Mouse (Mus musculus) heart, embryonic 10.5 days (tissue): ENCODE measurements around the gene Itgb1bp2. TPM values are rescaled to one million over a fixed set of nuclear protein-coding genes. Genes with fewer than 3 reads are reported as not detected.
"Not testable (repeated sequence)": the region's sequence is repeated elsewhere in the genome, so short reads cannot be mapped to it uniquely, and the experiment has no call there.

Experiments
- DNase-seq: peaks from one replicate; pipeline ENCODE4 v3.0.0-alpha.2; 2017; ENCODE audit warnings: low spot score
- H3K27ac ChIP-seq: fragments of 300-500 bp; sonication (generic); 2 replicates; pipeline ENCODE4 v1.5.1; 2016; ENCODE audit warnings: mild to moderate bottlenecking
- H3K27me3 ChIP-seq: fragments of 300-500 bp; sonication (generic); 2 replicates; pipeline ENCODE4 v1.6.1; 2016; ENCODE audit warnings: mild to moderate bottlenecking; ENCODE audit not compliant: poor library complexity, insufficient read depth, severe bottlenecking
- H3K36me3 ChIP-seq: fragments of 300-500 bp; sonication (generic); 2 replicates; pipeline ENCODE4 v1.6.1; 2016; ENCODE audit warnings: mild to moderate bottlenecking, moderate library complexity
- H3K4me1 ChIP-seq: fragments of 300-500 bp; sonication (generic); 2 replicates; pipeline ENCODE4 v1.6.1; 2016; ENCODE audit warnings: mild to moderate bottlenecking
- H3K4me3 ChIP-seq: fragments of 300-500 bp; sonication (generic); 2 replicates; pipeline ENCODE4 v1.5.1; 2016; ENCODE audit warnings: mild to moderate bottlenecking, moderate library complexity
- H3K9me3 ChIP-seq: fragments of 300-500 bp; sonication (generic); 2 replicates; pipeline ENCODE4 v1.6.1; 2016; ENCODE audit warnings: mild to moderate bottlenecking, moderate library complexity
- WGBS: fragments of 180-500 bp; shearing (Covaris S2); methylation state at CpG from one replicate; pipeline ENCODE4 v1.1.7; 2016; 5-methylcytosine and 5-hydroxymethylcytosine counted together
- polyA plus RNA-seq: library from polyadenylated mRNA; unstranded; fragments of >200 nt; fragmentation: Nextera tagmentation; extraction: Ambion mirVana; gene quantifications from 2 replicates; pipeline ENCODE4 v1.2.1, GENCODE M21; 2016

Gene Itgb1bp2
- polyA plus RNA-seq, 1 experiment from 2014 or later = 52.2 TPM

- DNase-seq = no peak
- Histone ChIP-seq H3K4me1 (no peaks in the 10 kb centered on the region), H3K36me3 (0 out of 2 replicates have a peak, but pooled peaks cover 14% of the 10 kb centered on the region), H3K27me3 (no peaks in the 10 kb centered on the region), H3K9me3 (no peaks in the 10 kb centered on the region), H3K27ac (no peak overlapping the region), H3K4me3 (no peak overlapping the region)
- 93% methylated on average over 4 of the region's 4 CpGs for WGBS
Observed at GRCm38 (mm10) chrX:101472202-101472601, 23.3 kb downstream of the Itgb1bp2 start.

- Histone ChIP-seq H3K36me3 (peaks cover 10% of the 10 kb centered on the region; the same call in 1 of the 2 replicates), H3K27ac (no peak overlapping the region), H3K9me3 (no peaks in the 10 kb centered on the region), H3K4me3 (no peak overlapping the region), H3K4me1 (no peaks in the 10 kb centered on the region), H3K27me3 (no peaks in the 10 kb centered on the region)
- no peak for DNase-seq
- whole genome bisulfite sequencing = 71% methylated on average over 6 of the region's 6 CpGs
Observed at GRCm38 (mm10) chrX:101481604-101482350, 32.9 kb downstream of the Itgb1bp2 start.

DNA sequence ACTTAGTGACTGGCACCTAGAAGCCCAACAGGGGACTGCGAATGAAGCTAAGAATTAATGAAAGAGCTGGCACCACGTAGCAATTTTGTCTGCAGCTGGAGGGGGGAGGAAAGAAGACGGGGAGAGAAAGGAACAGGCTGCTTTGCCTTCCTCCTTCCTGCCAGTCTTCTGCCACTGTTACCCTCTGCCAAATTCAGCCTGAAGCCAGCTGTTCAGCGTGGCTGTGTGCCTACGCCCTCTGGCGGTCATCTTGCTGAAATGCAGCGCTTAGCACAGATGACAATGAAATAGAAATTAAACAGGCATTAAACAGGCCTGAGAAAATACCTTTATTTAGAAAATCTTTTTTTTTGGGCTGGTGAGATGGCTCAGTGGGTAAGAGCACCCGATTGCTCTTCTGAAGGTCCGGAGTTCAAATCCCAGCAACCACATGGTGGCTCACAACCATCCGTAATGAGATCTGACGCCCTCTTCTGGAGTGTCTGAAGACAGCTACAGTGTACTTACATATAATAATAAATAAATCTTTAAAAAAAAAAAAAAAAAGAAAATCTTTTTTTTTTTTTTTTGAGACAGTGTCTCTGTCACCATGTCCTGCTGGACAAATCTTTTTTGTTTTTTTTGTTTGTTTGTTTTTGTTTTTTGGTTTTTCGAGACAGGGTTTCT is 37.7 kb downstream of the Itgb1bp2 start:
- H3K9me3 ChIP-seq, H3K4me3 ChIP-seq, H3K36me3 ChIP-seq, H3K4me1 ChIP-seq, H3K27me3 ChIP-seq, H3K27ac ChIP-seq: not testable (repeated sequence)
- DNase-seq = peak; percentile 75
- WGBS = 32% methylated on average over 11 of the region's 12 CpGs

Other genes with a start within 250 kb of the Itgb1bp2 start
- 56.4 and 56.9 TPM in 2 replicates for gene Snx12, start 226.5 kb upstream of the Itgb1bp2 start, polyA plus RNA-seq
- gene Foxo4, start 194.6 kb upstream of the Itgb1bp2 start, polyA plus RNA-seq = 2.4 and 2.6 TPM in 2 replicates
- gene Gm614, start 185.1 kb upstream of the Itgb1bp2 start, polyA plus RNA-seq = not detected in 2 replicates
- gene Il2rg, start 180.8 kb upstream of the Itgb1bp2 start, polyA plus RNA-seq = 12.5 and 13.2 TPM in 2 replicates
- not detected in 2 replicates for gene Gm20489, start 180.1 kb upstream of the Itgb1bp2 start, polyA plus RNA-seq
- gene Med12, start 175.1 kb upstream of the Itgb1bp2 start, polyA plus RNA-seq = 29.4 and 29.7 TPM in 2 replicates
- gene Nlgn3, start 149.9 kb upstream of the Itgb1bp2 start, polyA plus RNA-seq = 2.2 and 2.4 TPM in 2 replicates
- gene Gjb1, start 72.7 kb upstream of the Itgb1bp2 start, polyA plus RNA-seq = 0.43 and 6.9 TPM in 2 replicates
- 30.3 and 31.5 TPM in 2 replicates for gene Zmym3, start 28.2 kb upstream of the Itgb1bp2 start, polyA plus RNA-seq
- gene Nono, start 19.8 kb upstream of the Itgb1bp2 start, polyA plus RNA-seq = 350 and 419 TPM in 2 replicates
- gene Taf1, start 83.6 kb downstream of the Itgb1bp2 start, polyA plus RNA-seq = 11.1 and 12.8 TPM in 2 replicates
- 98.4 and 117 TPM in 2 replicates for gene Ogt, start 191.0 kb downstream of the Itgb1bp2 start, polyA plus RNA-seq